Mouse (Mus musculus): ENCODE results near the gene Cers5. TPM values are rescaled to one million over a fixed set of nuclear protein-coding genes. Genes with fewer than 3 reads are reported as not detected.

Gene Cers5
- polyA plus RNA-seq, 1 experiment from 2014 or later, result 51.6 TPM

GRCm38 (mm10) chr15:99715361-99715865 lies 57.3 kb downstream of the Cers5 start:
- H3K9ac ChIP-seq, result no peak overlapping the region
- no peak for ATAC-seq (ENCODE audit: extremely low read depth, insufficient number of reproducible peaks, low FRiP score, low TSS enrichment)
- no peaks in the 10 kb centered on the region for H3K27me3 ChIP-seq (replicated peaks)
- no peaks in the 10 kb centered on the region for H3K9me3 ChIP-seq
- H3K4me1 ChIP-seq, result peaks cover 46% of the 10 kb centered on the region
- no peak overlapping the region for H3K4me2 ChIP-seq
- 76% methylated on average over 13 of the region's 13 CpGs for WGBS
- H3K27ac ChIP-seq (replicated peaks), result 0 out of 2 replicates have a peak overlapping the region, but pooled peaks have one; percentile 90
- H3K4me3 ChIP-seq, result no peak overlapping the region
- H3K36me3 ChIP-seq, result peaks cover 71% of the 10 kb centered on the region

GRCm38 (mm10) chr15:99714858-99715257 lies 57.8 kb downstream of the Cers5 start:
- Histone ChIP-seq H3K9me3 (no peaks in the 10 kb centered on the region), H3K4me3 (no peak overlapping the region), H3K4me2 (no peak overlapping the region), H3K27me3 (replicated peaks) (no peaks in the 10 kb centered on the region), H3K27ac (replicated peaks) (peak overlapping the region; percentile 90), H3K36me3 (peaks cover 75% of the 10 kb centered on the region), H3K4me1 (peaks cover 46% of the 10 kb centered on the region), H3K9ac (no peak overlapping the region)
- no peak; the same call in 1 of the 2 replicates for ATAC-seq (ENCODE audit: extremely low read depth, insufficient number of reproducible peaks, low FRiP score, low TSS enrichment)
- 43% methylated on average over 7 of the region's 7 CpGs for WGBS

GRCm38 (mm10) chr15:99714206-99714605 lies 58.5 kb downstream of the Cers5 start:
- H3K27ac ChIP-seq (replicated peaks), result peak overlapping the region; percentile 90
- no peak overlapping the region for H3K4me2 ChIP-seq
- no peak for ATAC-seq (ENCODE audit: extremely low read depth, insufficient number of reproducible peaks, low FRiP score, low TSS enrichment)
- no peaks in the 10 kb centered on the region for H3K9me3 ChIP-seq
- no peaks in the 10 kb centered on the region for H3K27me3 ChIP-seq (replicated peaks)
- H3K4me3 ChIP-seq, result no peak overlapping the region
- H3K9ac ChIP-seq, result peak overlapping the region; percentile 62
- H3K4me1 ChIP-seq, result peaks cover 46% of the 10 kb centered on the region
- peaks cover 81% of the 10 kb centered on the region for H3K36me3 ChIP-seq
- 48% methylated on average over 4 of the region's 4 CpGs for WGBS

GRCm38 (mm10) chr15:99713569-99713968 lies 59.1 kb downstream of the Cers5 start:
- H3K4me1 ChIP-seq, result peaks cover 46% of the 10 kb centered on the region
- H3K9me3 ChIP-seq, result no peaks in the 10 kb centered on the region
- no peak overlapping the region for H3K4me2 ChIP-seq
- 72% methylated on average over 3 of the region's 3 CpGs for WGBS
- H3K27ac ChIP-seq (replicated peaks), result peak overlapping the region; percentile 90
- H3K27me3 ChIP-seq (replicated peaks), result no peaks in the 10 kb centered on the region
- H3K36me3 ChIP-seq, result peaks cover 82% of the 10 kb centered on the region
- peak overlapping the region; percentile 62 for H3K9ac ChIP-seq
- ATAC-seq (ENCODE audit: extremely low read depth, insufficient number of reproducible peaks, low FRiP score, low TSS enrichment), result no peak
- no peak overlapping the region for H3K4me3 ChIP-seq

- peak overlapping the region; percentile 62 for H3K9ac ChIP-seq
- H3K36me3 ChIP-seq, result peaks cover 82% of the 10 kb centered on the region
- ATAC-seq (ENCODE audit: extremely low read depth, insufficient number of reproducible peaks, low FRiP score, low TSS enrichment), result no peak
- no peak overlapping the region for H3K4me3 ChIP-seq
- H3K4me1 ChIP-seq, result peaks cover 46% of the 10 kb centered on the region
- H3K4me2 ChIP-seq, result no peak overlapping the region
- 61% methylated on average over 13 of the region's 13 CpGs for WGBS
- no peaks in the 10 kb centered on the region for H3K27me3 ChIP-seq (replicated peaks)
- peak overlapping the region; percentile 90 for H3K27ac ChIP-seq (replicated peaks)
- H3K9me3 ChIP-seq, result no peaks in the 10 kb centered on the region
Measured at GRCm38 (mm10) chr15:99712666-99713559, 59.8 kb downstream of the Cers5 start.

GRCm38 (mm10) chr15:99711491-99711890 lies 61.2 kb downstream of the Cers5 start:
- Histone ChIP-seq H3K4me1 (peaks cover 39% of the 10 kb centered on the region), H3K27me3 (replicated peaks) (no peaks in the 10 kb centered on the region), H3K36me3 (peaks cover 96% of the 10 kb centered on the region), H3K27ac (replicated peaks) (no peak overlapping the region), H3K9ac (no peak overlapping the region), H3K4me3 (no peak overlapping the region), H3K9me3 (no peaks in the 10 kb centered on the region), H3K4me2 (no peak overlapping the region)
- no peak for ATAC-seq (ENCODE audit: extremely low read depth, insufficient number of reproducible peaks, low FRiP score, low TSS enrichment)
- WGBS, result 75% methylated on average over 3 of the region's 3 CpGs

- no peak for ATAC-seq (ENCODE audit: extremely low read depth, insufficient number of reproducible peaks, low FRiP score, low TSS enrichment)
- H3K36me3 ChIP-seq, result peaks cover 97% of the 10 kb centered on the region
- peaks cover 37% of the 10 kb centered on the region for H3K4me1 ChIP-seq
- no peak overlapping the region for H3K27ac ChIP-seq (replicated peaks)
- 81% methylated on average over 10 of the region's 10 CpGs for WGBS
- H3K27me3 ChIP-seq (replicated peaks), result no peaks in the 10 kb centered on the region
- H3K4me2 ChIP-seq, result no peak overlapping the region
- H3K4me3 ChIP-seq, result no peak overlapping the region
- H3K9me3 ChIP-seq, result no peaks in the 10 kb centered on the region
- no peak overlapping the region for H3K9ac ChIP-seq
Measured at GRCm38 (mm10) chr15:99710221-99711190, 62.2 kb downstream of the Cers5 start.

GRCm38 (mm10) chr15:99708176-99708575 lies 64.5 kb downstream of the Cers5 start:
- no peak for ATAC-seq (ENCODE audit: extremely low read depth, insufficient number of reproducible peaks, low FRiP score, low TSS enrichment)

GRCm38 (mm10) chr15:99705440-99706048 lies 67.1 kb downstream of the Cers5 start, which contains the start of gene Gm17349:
TSS of gene Gm17349 (minus strand) at chr15:99705490.
- WGBS, result 60% methylated on average over 11 of the region's 11 CpGs
- no peaks in the 10 kb centered on the region for H3K9me3 ChIP-seq
- no peak for ATAC-seq (ENCODE audit: extremely low read depth, insufficient number of reproducible peaks, low FRiP score, low TSS enrichment)
- peak within 1 kb of the TSS; percentile 79 for H3K4me2 ChIP-seq
- peak within 1 kb of the TSS; percentile 90 for H3K9ac ChIP-seq
- peaks cover 63% of the 10 kb centered on the region for H3K36me3 ChIP-seq
- peaks cover 47% of the 10 kb centered on the region for H3K4me1 ChIP-seq
- H3K4me3 ChIP-seq, result peak within 1 kb of the TSS; percentile 69
- no peaks in the 10 kb centered on the region for H3K27me3 ChIP-seq (replicated peaks)
- H3K27ac ChIP-seq (replicated peaks), result peak within 1 kb of the TSS; percentile 95

More at GRCm38 (mm10) chr15:99708176-99708575, 64.5 kb downstream of the Cers5 start:
- H3K27ac ChIP-seq (replicated peaks), result no peak overlapping the region
- H3K4me3 ChIP-seq, result no peak overlapping the region
- no peaks in the 10 kb centered on the region for H3K9me3 ChIP-seq
- no peak overlapping the region for H3K9ac ChIP-seq
- no peak overlapping the region for H3K4me2 ChIP-seq
- H3K36me3 ChIP-seq, result peaks cover 89% of the 10 kb centered on the region
- H3K4me1 ChIP-seq, result peaks cover 37% of the 10 kb centered on the region
- no peaks in the 10 kb centered on the region for H3K27me3 ChIP-seq (replicated peaks)
- 88% methylated on average over 13 of the region's 13 CpGs for WGBS

GRCm38 (mm10) chr15:99704881-99705280 lies 67.8 kb downstream of the Cers5 start:
- peaks cover 56% of the 10 kb centered on the region for H3K36me3 ChIP-seq

More at GRCm38 (mm10) chr15:99704881-99705280, 67.8 kb downstream of the Cers5 start:
- ATAC-seq (ENCODE audit: extremely low read depth, insufficient number of reproducible peaks, low FRiP score, low TSS enrichment), result no peak; the same call in 1 of the 2 replicates
- Histone ChIP-seq H3K4me2 (peak overlapping the region; percentile 79), H3K9ac (peak overlapping the region; percentile 90), H3K27ac (replicated peaks) (peak overlapping the region; percentile 95), H3K4me3 (peak overlapping the region; percentile 69), H3K27me3 (replicated peaks) (no peaks in the 10 kb centered on the region), H3K4me1 (peaks cover 47% of the 10 kb centered on the region), H3K9me3 (no peaks in the 10 kb centered on the region)
- WGBS, result 24% methylated on average over 7 of the region's 7 CpGs
